Mouse (Mus musculus) liver (tissue): ENCODE results near the gene Fbxo42.

Experiments
- DNase-seq: peaks from one replicate; pipeline ENCODE4 v3.0.0-alpha.2; 2020; ENCODE audit warnings: mixed read lengths

Fbxo42 gene

DNA sequence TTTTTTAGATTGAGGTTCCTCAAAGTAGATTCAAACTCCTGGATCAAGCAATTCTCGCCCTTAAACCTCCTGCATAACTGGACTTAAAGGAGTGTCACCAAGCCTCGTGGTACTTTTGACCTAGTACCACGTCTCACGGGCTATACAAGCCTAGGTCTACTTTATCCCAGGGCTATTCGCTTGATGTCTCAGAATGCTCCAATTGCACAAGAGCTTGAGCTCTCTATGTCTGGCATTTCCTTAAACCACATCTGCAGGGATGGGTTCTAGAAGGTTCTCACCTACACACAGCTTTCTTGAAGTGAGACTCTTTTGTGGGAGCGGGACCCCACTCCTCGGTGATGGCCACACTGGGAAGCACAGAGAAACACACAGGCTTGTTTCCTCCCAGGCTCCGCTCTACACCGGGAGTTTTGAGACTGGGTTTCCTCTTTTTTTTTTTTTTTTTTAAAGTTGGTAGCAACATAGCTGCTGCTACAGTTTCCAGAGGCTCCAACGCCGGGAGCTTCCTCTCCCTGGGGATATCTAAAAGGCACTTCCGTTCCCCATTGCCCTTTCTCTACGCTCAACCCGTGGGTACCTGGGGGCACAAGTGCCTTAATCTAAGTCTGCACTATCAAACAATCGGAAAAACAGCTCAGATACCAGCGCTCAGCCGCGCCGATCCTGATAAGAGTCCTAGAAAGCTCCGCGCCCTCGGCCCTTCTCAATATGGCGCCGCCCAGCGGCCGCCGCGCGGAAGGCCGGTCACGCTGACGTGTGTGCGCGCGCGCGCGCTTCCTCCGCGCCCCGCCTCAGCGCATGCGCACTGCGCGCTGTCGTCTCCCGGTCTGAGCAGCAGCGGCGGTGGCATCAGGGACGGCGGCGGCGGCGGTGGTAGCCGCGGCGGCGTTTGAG, at the start of gene Fbxo42:
Gene Fbxo42 (plus strand): TSS at position 802 of the 897 bp plus-strand sequence.
- DNase-seq = peak; percentile 97

DNA sequence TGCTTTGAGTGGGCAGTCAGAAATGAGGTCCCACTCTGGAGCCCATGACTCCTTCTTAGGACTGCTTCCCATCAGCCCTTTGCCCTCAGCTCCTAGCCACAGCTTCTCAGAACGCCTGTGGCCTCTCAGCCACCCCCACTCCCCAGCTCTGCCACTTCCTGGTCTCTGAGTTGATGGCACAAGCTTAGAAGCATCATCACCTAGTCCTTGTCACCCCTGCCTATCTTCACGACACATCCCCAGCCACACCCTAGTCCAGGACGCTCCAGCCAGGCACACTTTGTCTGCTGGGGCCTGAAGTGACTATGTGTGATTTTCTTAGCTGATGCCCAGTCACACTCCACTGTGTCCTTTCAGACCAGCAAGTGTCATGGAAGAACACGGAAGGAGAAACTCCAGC, 48.8 kb upstream of the Fbxo42 start:
- peak; percentile 39 for DNase-seq

- no peak for DNase-seq
Observed at GRCm38 (mm10) chr4:141099956-141100355, 47.8 kb upstream of the Fbxo42 start.

DNA sequence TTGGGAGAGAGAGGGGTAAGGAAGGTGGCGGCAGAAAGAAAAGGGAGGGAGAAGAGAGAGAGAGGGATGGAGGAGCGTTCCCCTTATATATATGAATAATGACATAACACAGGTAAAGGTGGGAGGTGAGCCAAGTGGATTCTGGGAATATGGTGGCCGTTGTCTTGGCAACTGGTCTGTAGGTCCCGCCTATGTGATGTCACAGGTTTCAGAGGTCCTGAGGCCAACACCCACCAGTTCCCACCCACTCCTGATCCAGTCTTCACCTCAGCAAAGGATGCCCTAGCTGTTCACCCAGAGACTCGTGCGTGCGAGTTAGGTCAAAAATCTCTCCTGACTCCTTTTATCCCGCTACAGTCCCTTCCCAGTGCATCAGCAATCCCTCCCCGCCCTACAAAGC, 46.4 kb upstream of the Fbxo42 start:
- DNase-seq = no peak

- peak; percentile 56 for DNase-seq
Observed at GRCm38 (mm10) chr4:141101855-141102254, 45.9 kb upstream of the Fbxo42 start.

- no peak for DNase-seq
Observed at GRCm38 (mm10) chr4:141106526-141107183, 41.1 kb upstream of the Fbxo42 start.

GRCm38 (mm10) chr4:141108196-141108732, 39.4 kb upstream of the Fbxo42 start:
- no peak for DNase-seq

DNA sequence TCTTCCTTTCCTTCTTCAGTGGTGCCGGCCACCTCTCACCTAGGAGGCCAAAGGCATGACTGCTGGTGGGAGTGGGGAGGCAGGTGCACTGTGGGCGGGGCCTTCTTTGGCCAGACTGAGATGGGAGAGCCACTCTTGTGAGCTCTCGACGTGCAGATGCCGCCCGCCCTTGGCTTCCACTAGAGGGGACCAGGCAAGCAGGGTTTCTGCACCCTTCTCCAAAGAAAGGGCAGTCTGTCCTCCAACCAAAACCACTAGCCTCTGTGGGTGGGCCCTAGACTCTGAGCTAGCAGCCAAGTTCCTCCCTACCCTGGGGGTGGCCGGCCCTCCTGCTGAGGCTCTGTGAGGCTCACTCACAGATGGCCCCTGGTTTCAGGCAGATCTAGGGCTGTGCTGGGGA, 33.9 kb upstream of the Fbxo42 start:
- no peak for DNase-seq

GRCm38 (mm10) chr4:141114521-141114981, 33.2 kb upstream of the Fbxo42 start:
- no peak for DNase-seq

DNA sequence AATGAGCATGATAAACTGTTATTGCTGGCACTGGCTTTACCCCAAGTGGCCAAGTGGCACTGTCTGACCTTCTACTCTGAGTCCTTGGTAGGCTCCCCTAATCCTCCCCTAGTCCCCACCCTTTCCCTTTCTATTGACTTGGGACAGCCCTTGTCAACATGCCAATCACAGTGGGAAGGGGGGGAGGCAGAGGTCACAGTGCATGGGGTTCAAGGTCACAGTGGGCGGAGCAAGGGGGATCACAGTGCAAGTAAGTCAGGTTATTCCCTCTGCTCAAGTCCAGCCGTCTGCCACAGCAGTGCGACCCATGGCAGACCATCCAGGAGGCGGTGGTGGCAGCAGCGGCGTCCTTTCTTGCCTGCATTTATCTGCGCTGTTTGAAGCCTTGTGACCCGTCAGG, 32.3 kb upstream of the Fbxo42 start:
- peak; percentile 49 for DNase-seq

GRCm38 (mm10) chr4:141118691-141119090, 29.0 kb upstream of the Fbxo42 start:
- no peak for DNase-seq

GRCm38 (mm10) chr4:141120700-141121099, 27.0 kb upstream of the Fbxo42 start:
- peak; percentile 73 for DNase-seq

- no peak for DNase-seq
Observed at GRCm38 (mm10) chr4:141122663-141123062, 25.1 kb upstream of the Fbxo42 start.

GRCm38 (mm10) chr4:141123065-141123464, 24.6 kb upstream of the Fbxo42 start:
- DNase-seq = no peak

- peak; percentile 31 for DNase-seq
Observed at GRCm38 (mm10) chr4:141129190-141129710, 18.5 kb upstream of the Fbxo42 start.

GRCm38 (mm10) chr4:141130704-141131342, 16.9 kb upstream of the Fbxo42 start:
- no peak for DNase-seq

DNA sequence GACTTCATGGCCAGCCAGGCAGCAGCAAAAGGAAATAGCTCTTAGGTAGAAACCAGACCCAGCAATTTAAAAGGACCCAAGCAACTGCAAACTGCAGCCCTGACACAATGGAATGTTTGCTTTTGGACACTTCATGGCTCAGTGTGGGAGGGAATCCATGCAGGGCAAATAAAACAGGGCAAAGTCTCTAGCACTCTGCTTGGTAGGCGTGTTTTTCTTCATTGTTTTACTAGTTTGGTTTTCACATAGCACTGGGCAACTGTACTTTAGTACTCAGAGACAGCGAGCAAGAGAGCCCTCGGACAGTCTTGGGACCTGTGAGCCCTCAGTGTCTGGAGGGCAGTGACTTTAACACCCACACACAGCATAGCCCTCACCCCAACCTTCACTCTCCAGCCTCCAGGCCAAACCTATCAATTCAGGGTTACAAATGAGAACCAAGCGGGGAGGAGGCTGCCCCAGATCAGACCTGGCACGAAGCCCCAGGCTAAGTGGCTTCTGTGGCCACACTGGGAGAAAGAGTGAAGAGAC, 16.1 kb upstream of the Fbxo42 start:
- DNase-seq = no peak

- no peak for DNase-seq
Observed at GRCm38 (mm10) chr4:141132191-141132590, 15.5 kb upstream of the Fbxo42 start.

DNA sequence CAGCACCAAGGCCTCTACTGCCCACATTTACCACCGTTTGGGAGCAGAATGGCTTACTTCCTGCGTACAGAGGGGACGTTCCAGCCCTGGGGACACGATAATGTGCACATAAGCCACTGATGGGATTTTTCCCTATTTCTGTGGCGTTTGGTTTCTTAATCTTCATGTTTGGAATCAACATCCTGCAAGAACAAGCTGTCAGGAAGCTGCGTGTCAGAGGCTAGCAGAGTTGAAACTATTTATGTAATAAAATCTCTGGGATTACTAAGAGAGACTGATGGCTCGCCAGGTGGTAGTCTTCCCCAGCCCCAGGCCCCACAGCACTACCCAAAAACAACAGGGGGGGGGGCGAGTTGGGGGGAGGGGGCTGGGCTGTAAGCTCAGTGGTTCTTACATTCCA, 14.5 kb upstream of the Fbxo42 start:
- no peak for DNase-seq

DNA sequence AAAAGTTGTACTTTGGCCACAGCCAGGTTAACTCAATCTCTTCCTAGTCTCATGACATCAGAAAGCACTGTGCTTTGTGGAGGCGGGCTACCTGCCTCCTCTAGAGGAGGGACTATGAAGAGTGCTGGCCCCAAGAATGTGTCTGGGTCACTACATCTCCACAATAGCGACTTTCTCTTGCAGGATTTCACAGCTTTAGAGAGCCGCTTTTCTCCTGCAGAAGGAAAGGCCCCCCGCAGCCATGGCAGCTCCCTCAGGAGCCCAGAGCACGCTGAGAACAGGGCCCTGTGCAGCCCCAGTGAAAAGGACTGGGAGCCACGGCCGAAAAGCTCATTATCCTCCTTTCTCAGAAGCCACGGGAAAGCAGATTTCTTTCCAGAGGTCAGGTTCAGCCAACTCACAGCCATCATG, 13.7 kb upstream of the Fbxo42 start:
- no peak for DNase-seq

DNA sequence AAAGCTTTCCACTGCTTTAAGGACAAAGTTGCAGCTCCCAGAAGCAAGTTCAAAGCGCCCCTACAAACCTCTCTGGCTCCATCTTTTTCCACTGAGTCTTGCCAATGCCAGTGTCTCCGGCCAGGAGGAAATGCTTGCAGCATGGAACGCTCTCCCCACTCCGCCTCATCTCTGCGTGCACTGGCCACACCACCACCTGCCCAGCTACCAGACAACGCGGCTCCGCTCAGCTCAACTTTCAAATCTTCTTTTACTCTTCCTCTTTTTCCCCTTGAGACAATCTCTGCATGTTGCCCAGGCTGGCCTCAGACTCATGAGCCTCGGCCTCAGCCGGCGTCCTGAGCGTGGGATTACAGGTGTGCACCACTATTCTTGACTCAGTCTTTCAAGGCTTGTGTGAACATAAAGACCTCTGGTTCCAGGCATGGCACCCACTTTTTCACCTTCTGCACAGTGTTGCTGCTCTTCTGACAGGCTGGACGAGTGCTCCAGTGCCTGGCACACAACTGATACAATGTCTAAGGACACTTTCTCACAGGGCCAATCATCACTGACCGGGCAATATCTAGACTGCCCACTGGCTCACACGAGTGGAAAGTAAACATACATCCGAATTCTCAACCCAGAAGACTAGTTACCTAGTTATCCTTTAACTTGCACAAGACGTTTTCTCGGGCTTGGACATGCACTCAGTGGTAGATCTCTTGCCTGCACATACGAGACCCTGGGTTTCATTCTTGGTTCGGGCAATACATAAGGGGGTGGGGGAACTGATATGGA, 12.8 kb upstream of the Fbxo42 start:
- no peak for DNase-seq

DNA sequence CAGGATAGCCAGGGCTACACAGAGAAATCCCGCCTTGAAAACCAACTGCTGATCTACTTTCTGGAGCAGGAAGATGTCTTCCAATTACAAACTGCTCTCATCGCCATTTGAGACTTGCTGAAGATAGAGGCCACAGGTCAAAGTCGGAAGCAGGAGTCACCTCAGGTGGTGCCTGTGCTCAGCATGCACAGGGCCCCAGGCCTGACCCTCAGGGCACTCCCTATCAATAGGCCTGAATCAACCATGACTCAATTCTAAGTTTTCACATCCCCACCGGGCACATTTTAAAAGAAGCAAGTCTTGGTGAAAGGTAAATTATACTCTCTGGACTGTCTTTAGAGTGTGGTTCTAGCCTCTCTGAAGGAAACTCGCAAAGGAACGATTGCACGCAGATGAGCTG, 11.6 kb upstream of the Fbxo42 start:
- DNase-seq = no peak
